Mouse (Mus musculus) small intestine, adult 2 months (tissue): ENCODE data around the gene Prpf8.

Source experiments
- CTCF ChIP-seq: fragments of 200-500 bp; IDR thresholded peaks from 2 replicates; pipeline ENCODE4 v1.5.1; 2012; ENCODE audit warnings: low read depth, mild to moderate bottlenecking, control low read depth, inconsistent platforms, low read length, moderate library complexity, mixed read lengths; ENCODE audit not compliant: insufficient replicate concordance, insufficient read length; ENCODE audit errors: extremely low read depth
- POLR2A ChIP-seq: fragments of 200-500 bp; IDR thresholded peaks from 2 replicates; pipeline ENCODE4 v1.6.1; 2012; ENCODE audit warnings: low read depth, mild to moderate bottlenecking, control low read depth, inconsistent platforms, low read length, moderate library complexity

DNA sequence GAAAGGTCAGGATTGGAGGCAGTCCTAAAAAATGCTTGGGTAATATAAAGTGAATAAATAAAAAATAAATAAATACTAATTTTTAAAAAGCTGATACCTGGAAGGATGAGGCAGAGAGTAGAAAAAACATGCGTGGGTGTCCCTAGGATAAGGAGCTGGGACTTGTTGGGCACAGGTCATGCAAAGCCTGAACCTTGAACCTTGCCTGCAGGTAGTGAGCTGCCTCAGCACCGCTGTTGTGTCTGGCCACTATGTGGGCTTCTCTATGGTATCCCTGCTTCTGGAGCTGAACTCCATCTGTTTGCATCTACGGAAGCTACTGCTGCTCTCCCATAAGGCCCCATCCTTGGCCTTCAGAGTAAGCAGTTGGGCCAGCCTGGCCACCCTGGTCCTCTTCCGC is 17.4 kb upstream of the Prpf8 start:
- TF ChIP-seq CTCF = no peak
- TF ChIP-seq POLR2A = no peak
